Mouse (Mus musculus) mouse embryonic stem cell (cell line): ENCODE results near the gene Strip2.

Source experiments
- in situ Hi-C, 2 experiments: fragments of 300-500 bp; cut with MboI; formaldehyde crosslinking; loops; 1 replicate in 1 of 2; 3 replicates in 1 of 2; pipeline ENCODE4 v1.14.3; 2019 to 2020; ENCODE audit warnings: low sequenced_read_pairs in 2 of 2, low pct_unique_long_range_greater_than_20kb in 1 of 2, mixed read lengths in 1 of 2; ENCODE audit not compliant: unreplicated experiment in 1 of 2

The Strip2 gene

GRCm38 (mm10) chr6:29916530-29917382 lies at the start of gene Strip2:
Strip2 (plus strand) TSS chr6:29917012.
- in situ Hi-C loops = no loop called here

DNA sequence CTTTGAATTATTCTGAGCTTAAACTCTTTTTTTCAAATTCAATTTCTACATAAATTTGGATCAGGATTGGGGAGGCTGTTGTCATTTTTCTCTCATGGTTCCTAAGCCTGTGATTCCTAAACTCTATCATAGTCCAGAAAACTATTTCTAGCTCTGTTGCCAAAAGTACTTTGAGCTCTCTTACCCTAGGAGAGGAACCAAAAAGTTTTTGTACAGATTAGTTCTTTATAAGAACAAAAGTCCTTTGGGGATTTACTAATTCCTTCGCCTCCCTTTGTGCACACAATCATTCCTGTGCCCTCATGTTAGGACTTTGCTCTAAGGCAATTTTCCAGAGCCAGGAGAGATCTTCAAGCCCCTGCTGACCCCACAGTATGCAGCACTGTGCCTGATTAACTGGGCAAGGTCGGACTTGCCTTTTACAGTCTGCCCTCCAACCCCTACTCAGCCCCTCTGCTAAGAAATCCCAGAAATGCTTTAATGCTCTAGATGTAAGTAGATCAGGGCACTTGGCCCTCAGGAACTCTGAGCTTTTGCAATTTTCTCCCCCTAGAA lies 48.4 kb upstream of the Strip2 start:
- in situ Hi-C loops = no loop called here

GRCm38 (mm10) chr6:29873654-29874053 lies 43.2 kb upstream of the Strip2 start:
- in situ Hi-C loops = no loop called here

DNA sequence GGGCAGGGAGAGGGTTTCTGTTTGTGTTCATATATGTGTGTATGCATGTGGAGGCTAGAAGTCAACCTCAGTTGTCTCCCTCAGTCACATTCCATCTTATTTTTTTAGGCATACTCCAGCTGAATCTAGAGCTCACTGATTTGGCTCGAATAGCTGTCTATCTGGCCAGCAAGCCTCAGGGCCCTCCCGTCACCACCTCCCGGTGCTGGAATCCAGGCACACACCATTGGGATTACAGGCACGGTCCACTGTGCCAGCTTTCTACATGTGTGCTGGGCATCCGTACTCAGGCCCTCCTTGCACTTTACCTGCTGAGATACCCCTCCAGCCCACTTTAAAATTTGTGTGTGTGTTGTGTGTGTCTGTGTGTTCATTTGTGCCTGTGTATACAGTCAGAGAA lies 41.2 kb upstream of the Strip2 start:
- in situ Hi-C loops = no loop called here

DNA sequence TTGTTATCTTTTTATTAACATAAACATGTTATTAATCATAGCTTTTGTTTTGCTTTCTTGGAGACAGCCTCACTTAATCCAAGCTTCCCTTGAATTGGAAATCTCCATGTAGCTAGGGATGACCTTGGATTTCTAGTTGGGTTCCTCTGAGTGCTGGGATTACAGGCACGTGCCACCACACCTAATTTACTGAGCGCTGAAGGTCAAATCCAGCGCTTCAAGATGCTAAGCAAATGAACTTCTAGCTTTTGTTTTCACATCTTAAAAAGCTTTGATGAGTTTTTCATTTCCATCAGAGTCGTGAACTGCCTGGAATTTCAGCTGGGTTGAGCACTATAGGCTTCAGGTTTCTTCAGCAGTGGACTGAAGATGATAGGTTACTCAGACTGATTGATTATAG lies 40.0 kb upstream of the Strip2 start:
- in situ Hi-C loops = no loop called here

DNA sequence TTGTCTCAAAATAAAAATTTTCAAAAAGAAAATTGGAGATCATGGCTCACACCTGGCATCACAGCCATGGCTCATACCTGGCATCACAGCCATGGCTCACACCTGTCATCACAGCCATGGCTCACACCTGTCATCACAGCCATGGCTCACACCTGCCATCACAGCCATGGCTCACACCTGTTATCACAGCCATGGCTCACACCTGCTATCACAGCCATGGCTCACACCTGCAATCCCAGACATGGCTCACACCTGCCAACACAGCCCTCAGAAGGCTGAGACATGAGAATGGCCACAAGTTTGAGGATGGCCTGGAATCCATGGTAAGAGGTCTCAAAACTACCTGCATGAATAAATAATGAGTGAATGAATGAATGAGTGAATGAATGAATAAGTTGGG lies 37.2 kb upstream of the Strip2 start:
- in situ Hi-C loops = no loop called here

DNA sequence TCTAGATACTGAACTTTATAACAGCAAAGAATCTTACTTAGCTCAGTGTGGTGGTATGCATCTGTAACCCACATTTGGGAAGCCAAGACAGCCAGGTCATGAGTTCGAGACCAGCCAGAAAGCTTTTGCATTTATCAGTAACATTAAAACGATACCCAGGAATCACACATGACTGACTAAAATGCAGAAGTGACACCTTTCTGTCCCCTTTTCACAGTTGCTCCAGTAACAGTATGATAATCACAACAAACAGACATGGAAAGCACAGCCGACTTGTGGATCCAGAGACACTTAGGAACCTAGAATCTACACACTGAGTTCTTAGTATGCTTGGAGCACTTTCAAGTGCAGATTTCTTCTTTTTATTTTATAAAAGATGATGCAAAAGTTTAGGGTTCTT lies 36.0 kb upstream of the Strip2 start:
- in situ Hi-C loops = no loop called here

- in situ Hi-C loops = no loop called here
These were observed 34.9 kb upstream of the Strip2 start for GRCm38 (mm10) chr6:29881936-29882335.

DNA sequence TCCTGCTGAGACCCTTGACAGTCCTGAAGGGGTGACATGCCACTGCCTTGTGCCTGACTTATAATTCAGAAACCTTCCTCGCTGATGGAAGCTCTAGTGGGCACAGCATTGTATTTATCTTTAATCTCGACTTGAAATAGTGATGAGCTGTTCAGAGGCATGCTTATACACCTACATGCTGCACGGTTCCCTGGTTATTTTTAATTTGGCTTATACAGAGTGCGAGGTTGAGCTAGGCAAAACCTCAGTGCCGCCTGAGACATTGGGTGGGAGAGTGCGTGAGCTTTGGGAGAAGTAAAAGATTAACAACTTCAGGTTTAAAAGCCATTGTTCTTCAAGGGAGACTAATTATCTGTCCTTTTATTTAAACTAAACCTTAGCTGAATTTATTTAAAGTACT lies 33.9 kb upstream of the Strip2 start:
- in situ Hi-C loops = no loop called here

DNA sequence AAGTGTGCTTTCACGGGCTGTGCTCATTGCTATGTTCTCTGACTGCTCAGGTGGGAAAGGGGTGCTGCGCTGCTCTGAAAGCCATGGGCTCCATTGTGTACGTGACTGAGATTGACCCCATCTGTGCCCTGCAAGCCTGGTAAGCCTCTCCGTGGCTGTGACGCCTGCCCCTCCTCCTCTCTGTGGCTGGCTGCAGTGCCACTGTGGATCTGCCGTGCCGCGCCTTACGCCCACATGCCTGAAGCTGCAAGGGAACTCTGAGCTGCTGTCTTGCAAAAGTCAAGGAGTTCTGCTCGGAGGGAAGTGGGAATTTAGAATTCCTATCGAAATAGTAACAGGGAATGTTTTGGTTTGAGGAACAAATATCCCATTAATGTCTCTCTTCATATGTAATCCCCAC lies 25.7 kb upstream of the Strip2 start:
- in situ Hi-C loops = no loop called here

DNA sequence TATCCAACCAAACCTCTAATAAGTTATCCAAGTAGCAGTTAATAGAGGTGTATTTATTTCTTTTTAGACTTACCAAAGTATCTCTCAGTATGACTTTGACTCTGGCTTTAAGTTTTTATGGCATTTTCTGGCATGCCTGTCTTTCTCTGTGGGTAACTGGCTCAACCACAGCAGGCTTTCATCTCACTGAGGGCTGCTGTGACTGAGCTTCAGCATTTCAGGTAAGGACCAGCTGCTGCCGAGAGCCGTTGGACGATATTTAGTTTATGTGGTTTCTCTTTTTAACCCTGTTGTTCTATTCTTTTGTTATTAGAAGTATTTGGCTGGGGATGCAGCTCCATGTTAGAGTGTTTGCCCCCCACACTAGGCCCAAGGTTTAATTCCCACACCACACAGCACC lies 19.8 kb upstream of the Strip2 start:
- in situ Hi-C loops = no loop called here

DNA sequence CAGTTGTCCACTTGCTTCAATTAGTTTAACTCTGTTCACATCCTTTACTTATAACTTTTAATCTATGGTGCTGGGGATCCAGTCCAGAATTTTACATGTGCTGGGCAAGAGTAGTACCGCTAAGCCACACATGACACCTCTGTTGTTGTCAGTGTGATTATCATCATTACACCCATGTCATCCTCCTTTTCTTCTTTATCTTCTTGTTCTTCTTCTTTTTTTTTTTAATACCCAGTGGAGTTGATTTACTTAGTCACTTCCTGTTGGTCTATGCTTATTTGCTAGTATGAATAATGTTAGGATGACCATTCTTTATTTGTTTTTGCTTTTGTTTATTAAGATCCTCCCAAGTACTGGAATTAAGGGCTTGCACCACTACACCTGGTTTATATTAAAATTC lies 15.4 kb upstream of the Strip2 start:
- in situ Hi-C loops = no loop called here

GRCm38 (mm10) chr6:29902256-29902655 lies 14.6 kb upstream of the Strip2 start:
- in situ Hi-C loops = no loop called here

- in situ Hi-C loops = no loop called here
These were observed 13.4 kb upstream of the Strip2 start for GRCm38 (mm10) chr6:29903343-29903914.

- in situ Hi-C loops = no loop called here
These were observed 12.5 kb upstream of the Strip2 start for GRCm38 (mm10) chr6:29904281-29904680.

DNA sequence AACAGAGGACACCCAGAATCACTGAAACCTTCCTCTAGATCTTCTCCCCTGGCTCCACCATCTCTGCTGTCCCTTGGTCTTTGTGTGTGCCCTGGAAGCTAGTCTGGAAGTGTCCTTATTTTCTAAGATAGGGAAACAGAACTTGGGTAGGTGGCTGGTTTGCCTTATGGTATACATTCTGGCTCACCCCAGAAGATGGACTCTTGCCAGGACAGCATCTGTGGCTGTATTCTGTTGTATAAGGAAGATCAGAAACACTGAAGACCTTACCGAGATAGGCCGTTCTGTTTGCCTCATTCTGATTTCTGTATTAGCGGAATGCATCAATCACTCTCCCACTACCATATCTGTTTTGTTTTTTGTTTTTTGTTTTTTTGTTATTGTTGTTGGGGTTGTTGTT lies 6.2 kb upstream of the Strip2 start:
- in situ Hi-C loops = no loop called here

- in situ Hi-C loops = no loop called here
These were observed 3.1 kb upstream of the Strip2 start for GRCm38 (mm10) chr6:29913673-29914072.

DNA sequence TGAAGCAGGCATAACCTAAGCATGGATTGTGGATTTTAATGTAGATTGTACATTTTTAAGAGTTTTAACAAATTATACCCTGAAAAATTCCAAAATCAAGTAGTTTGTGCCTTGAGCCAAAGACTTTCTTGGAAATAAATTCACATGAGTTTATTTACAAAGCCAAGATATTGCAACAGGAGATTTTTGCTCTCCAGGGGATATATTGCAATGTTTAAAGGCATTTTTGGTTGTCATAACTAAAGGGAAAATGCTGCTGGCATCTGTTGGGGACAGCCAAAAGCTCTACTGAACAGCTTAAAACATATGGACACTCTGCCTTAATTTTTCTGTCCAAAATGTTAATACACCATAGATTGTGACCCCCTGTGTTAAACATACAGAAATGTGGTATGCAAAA lies 2.7 kb upstream of the Strip2 start:
- in situ Hi-C loops = no loop called here

- in situ Hi-C loops = no loop called here
These were observed 976 bp upstream of the Strip2 start for GRCm38 (mm10) chr6:29915836-29916235.

DNA sequence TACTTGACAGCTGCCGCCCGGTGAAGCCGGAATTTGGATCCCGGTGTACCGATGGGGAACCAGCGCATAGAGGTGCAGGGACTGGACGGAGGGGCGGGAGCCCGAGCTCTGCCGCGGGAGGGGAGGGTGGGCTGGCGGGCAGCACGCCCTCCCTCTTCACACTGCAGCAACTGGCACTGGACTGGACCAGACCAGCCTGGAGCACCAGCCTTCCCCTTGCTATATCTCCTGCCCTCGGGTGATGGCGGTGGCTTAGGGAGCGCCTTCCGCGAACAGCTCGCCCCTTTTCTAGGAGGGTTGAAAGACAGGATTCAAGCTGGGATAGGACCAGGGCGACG lies 540 bp downstream of the Strip2 start:
- in situ Hi-C loops = no loop called here
